Mouse (Mus musculus): ENCODE results near the gene Hikeshi.
A peak's percentile ranks its signal among the peaks of the same experiment; 100 is the strongest.

Hikeshi gene

DNA sequence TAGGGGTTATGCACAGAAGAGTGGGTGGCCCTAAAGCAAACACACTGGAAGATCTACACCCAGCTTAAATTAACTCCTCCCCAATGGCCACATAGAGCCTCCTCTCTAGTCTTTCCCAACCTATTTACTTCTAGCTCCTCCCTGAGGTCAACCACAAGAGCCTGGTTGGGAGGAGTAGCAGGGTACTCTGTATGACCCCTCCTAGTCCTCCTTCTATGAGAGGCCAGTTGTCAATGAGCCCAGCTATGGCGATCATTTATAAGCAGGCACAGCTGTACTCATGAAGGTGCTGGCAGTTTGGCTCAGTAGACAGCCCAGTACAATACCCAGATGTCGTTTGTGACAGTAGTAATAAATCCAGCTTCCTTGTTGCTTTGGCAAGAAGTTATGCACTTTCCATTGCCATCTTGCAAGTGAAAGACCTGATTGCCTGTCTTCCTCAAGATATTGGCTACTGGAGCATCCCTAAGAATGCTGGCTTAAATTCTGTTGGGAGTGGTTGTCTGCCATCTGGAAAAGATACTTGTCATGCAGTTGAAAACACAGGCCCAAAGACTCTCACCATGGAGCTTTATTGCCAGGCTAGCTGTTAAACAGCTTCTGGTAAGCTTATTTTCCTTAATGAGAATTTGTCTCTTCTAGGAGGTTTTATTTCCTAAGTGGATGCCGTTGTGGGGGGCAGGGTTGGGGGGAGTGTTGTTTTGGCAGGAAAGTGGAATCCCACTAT lies 27.4 kb downstream of the Hikeshi start:
- DNase-seq = no peak

DNA sequence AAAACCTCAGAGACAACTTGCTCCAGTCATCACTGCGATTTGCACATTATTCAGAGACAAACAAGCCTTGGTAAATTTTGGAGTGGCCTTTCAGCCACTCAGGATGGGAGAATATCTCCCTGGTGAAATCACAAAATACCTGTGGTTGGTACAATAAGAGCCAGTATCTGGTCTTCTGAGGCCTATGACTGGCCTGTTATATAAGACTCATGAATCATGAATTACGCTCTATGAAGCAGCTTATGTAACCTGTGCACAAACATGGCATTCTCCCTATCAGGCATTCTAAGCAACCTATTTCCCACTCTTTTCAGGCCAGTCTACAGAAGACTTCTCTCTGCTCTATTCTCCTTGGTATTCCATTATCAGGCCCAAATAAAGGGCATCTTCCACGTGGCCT lies 28.6 kb downstream of the Hikeshi start:
- no peak for DNase-seq

DNA sequence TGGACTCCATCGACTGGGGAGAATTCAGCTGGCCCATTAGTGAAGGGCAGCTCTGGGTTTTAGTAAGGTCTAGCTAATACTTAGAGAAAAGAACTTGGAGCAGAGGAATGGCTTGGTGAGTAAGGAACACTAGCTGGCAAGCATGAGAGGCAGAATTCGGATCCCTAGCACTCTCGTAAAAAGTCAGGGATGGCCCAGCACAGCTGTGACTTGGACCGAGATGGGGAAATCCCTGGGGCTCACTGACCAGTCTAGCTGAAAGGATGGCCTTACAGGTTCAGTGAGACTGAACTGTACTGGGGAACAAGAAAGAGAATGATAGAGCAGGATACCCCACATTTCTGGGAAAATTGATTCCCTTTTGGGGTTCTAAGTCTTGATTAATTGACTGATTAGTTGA lies 31.3 kb downstream of the Hikeshi start:
- DNase-seq = peak; percentile 18

DNA sequence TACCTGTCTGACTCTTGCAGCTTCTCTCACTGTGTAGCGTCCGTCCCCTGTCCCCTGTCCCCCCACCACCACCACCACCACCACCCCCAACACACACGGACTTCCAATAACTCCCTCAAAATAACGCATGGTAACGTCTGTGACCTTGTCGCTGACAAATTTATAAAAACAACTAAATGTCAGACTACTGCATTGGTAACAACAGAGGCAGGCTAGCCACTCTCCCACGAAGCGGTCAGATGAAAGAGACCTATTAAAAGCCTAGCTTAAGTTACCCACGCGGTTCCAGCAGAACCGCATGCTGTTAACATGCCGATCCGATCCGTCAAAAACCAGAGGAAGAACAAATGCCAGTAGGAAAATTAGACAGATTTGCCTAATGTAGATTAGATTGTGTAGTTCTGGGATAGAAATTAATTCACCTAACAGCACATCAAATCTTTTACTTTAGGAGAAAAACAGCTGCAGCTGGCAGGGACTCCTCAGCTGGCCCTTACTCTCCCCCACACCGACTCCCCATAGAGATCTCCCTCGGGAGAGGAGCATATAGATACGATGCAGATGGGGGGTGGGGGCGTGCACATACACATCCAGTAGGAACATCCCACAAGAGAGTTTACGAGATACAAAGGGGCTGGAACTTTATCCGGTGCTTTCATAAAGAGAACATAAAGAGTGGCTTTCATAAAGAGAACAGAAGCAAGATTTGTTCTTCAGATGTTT lies 31.9 kb downstream of the Hikeshi start:
- DNase-seq = no peak

DNA sequence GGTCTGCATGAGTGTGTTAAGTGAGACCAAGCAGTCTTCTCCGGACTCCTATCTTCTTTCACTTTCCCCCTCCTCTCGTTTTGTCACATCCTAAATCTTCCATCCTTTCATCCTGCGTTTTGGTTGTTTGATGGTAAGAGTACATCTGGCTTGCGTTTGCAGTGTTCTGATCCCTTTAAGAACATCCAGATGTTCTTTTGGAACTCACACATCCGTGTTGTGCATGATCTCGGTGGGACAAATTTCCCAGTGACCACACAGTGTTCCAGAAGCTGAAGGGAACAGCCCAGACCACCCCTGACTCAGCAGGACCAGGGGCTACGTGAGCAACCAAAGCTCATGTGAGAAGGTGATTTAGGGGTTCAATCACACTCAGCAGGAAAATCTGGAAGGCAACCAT lies 32.6 kb downstream of the Hikeshi start:
- no peak for DNase-seq

DNA sequence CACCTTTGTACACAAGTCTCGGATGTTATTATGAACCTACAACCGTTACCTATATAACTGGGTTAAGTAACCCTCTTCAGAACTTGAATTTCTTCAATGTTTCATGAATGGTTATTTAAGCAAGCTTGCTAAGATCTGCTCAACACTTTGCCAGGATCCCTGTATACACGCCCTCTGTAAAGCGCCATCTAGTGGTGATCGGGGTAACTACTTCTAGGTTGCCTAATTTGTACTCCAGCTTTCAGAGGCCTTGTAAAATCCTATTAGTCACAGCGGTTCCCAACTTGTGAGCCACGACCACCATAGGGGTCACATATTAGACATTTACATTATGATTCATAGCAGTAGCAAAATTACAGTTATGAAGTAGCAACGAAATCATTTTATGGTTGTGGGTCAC lies 33.1 kb downstream of the Hikeshi start:
- DNase-seq = peak; percentile 73

DNA sequence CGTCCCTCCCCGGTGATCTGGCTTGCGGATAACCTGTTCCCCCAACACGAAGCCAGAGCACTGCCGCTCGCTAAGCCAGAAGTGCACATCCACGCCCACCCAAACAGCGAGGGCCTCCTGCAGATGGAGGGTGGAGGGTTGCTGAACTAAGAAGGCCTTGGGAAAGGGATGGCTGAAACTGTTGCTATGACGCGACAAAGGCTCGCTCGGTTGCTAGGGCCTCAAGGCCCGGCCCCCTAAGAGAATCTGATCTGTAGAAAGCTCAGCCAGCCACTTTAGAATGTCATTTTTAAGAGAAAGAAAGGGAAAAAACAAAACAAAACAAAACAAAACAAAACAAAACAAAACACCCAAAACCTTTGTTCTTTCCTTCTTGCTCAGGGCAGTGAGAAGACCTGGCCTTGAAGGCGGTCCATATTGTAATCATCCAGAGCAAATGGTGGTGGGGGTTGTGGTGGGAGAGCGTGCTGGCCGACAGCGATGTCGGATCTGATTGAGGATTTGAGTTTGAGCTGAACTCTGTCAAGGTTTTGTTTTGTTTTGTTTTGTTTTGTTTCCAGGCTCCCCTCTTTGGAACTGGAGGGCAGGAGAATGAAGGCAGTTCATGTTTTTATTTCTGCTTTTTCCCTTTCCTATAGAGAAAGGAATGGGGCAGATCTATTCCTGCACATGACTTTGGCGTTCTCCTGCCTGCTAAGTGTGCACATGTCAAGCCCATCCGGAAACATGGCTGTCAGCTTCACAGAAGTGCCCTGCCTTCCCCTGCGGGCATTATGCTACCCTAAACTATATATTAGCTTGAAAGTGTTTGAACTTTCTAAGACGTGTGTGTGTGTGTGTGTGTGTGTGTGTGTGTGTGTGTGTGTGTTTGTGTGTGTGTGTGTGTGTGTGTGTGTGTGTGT lies 37.3 kb downstream of the Hikeshi start, which contains the start of gene Ccdc81:
Gene Ccdc81 (minus strand): TSS at position 188 of the 902 bp plus-strand sequence.
- DNase-seq = no peak

DNA sequence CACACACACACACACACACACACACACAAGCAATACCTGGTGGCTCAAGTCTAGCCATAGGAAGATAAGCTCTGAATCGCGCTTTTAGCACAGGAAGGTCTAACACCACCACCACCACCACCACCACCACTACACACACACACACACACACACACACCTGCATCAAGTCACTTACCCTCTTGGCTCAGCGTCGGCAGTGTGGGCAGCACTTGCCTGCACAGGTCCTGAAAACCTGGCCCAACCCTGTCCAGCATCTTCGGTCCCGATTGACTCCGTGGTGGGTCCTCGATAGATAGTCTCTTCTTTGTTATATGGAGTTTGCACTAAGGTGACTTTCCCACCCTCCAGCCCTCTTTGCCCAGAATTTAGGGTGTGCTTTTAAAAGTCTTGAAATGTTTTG lies 38.0 kb downstream of the Hikeshi start:
- no peak for DNase-seq

DNA sequence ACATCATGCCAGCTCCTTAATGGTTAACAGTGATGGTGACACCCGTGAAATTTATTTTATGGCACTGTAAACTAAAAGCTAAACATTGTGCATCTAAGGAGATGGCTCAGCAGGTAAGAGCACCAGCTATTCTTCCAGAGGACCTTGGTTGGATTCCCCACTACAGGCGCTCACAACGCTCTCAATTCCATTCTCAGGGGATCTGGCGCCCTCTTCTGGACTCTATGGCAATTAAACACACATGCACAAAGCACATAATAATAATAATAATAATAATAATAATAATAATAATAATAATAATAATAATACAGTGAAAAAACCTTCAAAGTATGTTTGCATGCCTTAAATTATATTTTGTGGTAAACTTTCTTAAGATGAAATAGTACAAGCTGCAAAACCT lies 49.1 kb downstream of the Hikeshi start:
- peak; percentile 19 for DNase-seq

DNA sequence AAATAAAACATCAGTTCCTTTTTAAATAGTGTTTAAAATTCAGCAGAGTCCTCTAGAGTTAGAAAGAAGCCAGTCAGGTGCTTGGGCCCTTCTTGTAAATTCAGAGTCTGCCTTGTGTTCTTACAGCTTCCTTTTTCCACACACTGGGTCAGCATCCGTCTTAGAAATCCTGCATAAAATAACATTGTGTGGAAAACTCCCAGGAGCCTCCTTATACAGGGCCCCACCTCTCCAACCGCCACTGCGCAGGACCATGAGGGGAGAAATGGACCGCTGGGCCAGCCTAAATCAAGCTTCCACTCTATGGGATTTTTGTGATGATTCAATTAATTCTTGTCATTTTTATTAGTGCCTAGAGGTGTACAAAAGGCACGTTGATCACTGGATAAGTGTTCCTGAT lies 49.6 kb downstream of the Hikeshi start:
- DNase-seq = no peak

DNA sequence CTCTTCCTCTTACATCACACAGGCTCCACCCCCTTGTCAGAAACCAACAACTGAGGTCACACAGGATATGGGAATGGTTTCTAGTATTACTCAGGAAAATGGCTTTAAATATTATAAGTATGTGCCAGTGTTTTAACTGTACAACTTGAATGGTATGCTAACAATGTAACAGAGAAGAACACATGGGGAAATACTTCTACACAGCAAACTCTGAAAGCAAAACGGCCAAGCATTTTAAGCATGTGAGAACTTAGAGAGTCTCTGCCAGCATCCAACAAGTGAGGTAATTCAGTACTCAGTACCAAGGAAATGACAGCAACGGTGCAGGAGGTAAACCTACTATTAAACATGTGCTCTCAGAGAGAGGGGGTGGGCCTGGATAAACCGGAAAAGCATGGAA lies 56.5 kb downstream of the Hikeshi start:
- no peak for DNase-seq

DNA sequence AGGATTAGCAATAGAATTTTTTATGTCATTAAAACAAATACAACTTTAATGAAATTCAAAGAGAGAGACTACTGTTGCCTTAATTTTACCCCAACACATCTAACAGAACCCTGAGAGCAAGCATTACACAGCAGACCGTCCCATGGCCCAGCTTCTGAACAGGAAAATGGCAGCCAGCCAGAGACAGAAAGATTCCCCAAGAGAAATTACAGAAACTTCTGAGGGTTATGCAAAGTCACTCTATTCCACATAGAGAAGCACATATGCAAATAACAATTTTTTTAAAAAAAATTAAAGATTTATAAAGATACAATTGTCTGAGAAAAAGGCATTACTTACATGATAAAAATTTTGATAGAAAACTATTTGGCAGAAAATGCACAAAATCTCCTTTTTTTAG lies 61.3 kb downstream of the Hikeshi start:
- DNase-seq = no peak

Data from kidney, adult 18-20 months (tissue).